Mouse (Mus musculus) monocyte, adult 2 months (primary cell): ENCODE measurements around the gene Sub1.

Experiments used
- DNase-seq, 2 experiments: peaks; one replicate each; pipeline ENCODE4 v3.0.0; 2022; ENCODE audit warnings: low spot score in 2 of 2, low read depth in 1 of 2

The Sub1 gene

DNA sequence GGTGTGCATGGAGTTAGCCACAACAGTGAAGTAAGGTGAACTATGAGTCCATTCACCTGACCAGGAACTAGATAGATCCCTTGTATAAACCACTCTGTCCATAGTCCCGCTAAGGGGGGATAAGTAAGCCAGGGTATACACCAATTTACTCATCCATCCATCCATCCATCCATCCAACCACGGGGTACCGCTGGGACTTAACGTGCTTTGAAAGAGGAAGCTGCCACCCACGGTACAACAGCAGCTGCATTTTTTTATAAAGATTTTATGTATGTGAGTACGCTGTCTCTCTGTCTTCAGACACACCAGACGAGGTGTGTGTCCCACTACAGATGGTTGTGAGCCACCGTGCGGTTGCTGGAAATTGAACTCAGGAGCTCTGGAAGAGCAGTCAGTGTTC, 27.9 kb downstream of the Sub1 start:
- no peak for DNase-seq

DNA sequence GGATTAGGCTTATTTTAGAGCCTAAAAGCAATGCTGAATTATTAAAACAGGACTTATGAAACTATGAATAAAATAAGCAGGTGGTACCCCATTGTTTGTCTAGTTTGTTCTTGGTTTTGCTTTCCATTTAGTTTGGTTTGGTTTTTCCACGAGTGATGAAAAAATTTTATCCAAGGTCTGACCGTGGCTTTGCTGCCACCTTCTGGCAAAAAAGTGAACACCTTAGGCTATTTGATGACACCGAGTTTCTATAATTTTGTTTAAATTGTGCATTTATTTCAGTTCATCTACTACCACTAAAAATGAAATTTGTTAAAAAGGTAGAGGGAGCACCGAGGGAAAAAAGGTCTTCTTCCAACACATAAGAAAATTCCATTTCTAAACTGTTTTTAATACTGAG, 30.4 kb downstream of the Sub1 start:
- no peak for DNase-seq

GRCm38 (mm10) chr15:11965201-11965845, 31.5 kb downstream of the Sub1 start:
- no peak for DNase-seq

DNA sequence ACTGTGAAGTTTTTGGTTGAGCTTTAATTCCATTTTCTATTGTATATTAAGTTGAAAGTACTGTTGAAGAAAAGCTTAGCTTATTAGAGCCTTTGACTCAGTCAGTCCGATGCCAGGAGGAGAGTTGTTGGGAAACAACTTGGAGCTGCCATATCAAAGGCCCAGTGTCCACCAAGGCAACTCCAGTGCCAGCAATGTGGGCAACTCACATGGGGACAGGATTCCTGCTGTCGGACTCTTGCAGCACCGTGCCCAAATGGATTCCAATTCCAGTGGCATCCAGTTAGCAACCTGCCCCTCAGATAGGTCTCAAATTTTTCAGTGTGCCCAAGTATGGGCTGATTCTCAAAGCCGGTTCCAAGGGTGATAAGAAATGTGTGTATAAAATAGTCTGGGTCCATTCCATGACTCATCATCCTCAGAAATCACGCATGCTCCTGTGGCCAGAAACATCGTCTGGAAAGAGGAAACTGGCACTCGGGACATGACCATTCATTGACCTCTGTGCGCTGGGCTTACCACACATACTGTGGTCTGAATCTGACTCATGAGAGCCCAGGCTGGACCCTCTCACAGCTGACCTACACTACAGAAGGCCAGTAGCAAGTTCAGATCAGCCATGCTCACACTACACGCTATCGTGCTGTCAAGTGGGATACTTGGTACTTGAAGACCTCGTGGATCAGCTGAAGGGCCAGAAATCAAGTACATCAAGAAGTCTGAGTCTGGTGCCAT, 32.8 kb downstream of the Sub1 start:
- no peak for DNase-seq

DNA sequence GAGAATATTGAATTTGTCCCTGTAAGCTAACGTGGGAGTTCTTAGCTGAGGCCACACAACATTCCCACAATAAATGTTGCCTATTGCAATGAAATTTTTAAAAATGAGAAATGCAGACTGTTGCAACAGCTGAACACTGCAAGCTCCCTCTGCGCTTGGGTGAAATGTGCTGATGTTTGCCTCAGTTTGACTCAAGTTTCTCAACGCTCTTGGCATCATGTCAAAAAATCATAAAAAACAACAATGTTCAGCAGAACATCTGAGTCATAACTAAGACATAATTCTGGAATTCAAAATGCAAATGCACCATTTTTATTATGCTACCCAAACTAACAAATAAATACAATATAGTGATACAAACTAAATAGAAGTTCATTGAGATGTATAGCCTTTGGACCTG, 37.1 kb downstream of the Sub1 start:
- no peak for DNase-seq

GRCm38 (mm10) chr15:11956129-11956528, 40.7 kb downstream of the Sub1 start:
- no peak for DNase-seq

DNA sequence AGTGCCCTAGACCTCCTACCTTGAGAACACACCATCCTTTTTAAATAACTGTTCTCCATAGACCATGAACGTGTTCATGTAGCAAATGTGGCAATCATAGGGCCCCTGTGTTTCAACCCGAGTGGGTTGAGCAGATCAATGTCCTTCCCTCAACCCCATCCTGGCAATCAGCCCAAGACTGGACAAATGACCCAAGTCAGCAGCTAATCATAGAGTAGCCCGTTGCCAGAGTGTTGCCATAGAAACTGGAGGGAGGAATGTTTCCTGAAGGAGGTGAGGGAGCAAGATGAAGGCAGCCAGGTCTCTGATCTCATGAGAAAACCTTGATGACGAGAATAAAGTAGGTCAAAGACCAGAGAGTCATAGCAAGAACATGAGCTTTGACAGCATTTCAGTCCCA, 42.6 kb downstream of the Sub1 start:
- no peak for DNase-seq

GRCm38 (mm10) chr15:11952159-11952558, 44.6 kb downstream of the Sub1 start:
- DNase-seq: no peak

DNA sequence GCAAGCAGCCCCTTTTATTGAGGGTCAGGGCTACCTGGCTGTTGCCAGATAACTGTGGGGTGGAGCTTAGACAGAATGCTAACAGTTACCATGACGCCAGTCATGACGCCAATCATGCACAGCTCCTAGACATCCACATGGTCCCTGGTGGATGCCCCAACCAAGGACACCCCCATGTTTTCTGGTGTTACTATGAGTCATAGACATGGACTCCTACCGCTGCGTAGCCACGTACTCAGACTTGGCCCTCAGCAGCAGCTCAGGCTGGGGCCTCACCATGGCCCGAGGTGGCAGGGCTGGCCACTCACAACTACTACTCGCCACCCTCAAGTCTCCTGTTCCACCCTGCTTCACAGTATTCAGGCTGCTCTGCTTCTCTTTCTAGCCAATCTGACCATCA, 45.6 kb downstream of the Sub1 start:
- no peak for DNase-seq

DNA sequence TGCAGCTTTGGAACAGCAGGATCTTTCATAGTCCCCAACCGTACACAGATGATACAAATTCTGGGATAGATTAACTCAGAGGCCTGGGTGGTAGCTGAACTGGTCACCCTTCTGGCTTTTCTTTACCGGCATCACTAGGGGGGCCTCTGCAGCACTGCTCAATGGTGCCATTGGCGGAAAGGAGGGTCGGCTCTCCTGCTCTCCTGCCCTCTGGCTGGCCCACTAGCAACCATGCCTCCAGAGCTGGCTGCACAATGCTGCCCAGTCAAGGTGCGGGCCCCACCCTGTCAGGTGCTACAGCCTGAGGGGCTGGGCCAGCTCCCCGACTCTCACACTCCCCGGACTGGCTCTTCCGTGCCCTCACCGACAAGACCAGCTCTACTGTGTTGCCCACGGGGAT, 46.6 kb downstream of the Sub1 start:
- no peak for DNase-seq

DNA sequence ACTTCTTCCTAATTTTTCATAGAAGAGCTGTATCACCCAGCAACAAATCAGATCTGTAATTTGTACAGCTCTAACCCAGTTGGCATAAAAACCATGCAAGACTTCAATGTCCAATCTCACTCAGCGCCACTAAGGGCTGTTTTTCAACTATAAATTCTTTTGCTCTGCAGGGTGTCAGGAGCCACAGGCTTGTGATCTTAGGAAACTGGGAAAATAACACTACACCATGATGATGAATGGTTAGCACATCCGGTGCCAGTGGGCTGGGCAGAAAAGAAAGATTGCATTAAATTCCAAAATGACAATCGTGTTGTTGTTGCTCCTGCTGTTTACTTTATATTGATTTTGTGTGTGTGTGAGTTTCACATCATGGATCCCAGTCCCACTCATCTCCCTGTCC, 47.3 kb downstream of the Sub1 start:
- no peak for DNase-seq

DNA sequence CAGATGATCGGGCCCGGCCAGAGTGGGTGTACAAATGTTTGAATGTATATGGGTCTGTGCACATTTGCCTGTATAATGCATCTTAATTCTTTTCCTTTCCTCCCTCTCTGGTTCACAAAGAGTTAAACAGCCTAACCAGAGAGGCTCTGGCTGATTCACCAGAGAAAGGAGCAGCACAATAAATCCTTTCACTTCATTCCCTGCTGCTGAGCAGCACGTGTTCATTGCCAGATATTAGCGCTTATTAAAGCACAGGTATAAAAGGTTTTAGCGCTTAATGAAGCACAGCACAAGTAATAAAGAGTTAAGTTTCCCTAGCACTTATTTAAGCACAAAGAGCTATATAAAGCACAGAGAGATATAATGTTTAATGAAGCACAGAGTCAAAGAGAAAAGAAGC, 55.9 kb downstream of the Sub1 start:
- DNase-seq: no peak
